ENCODE assay signal across 8 mouse cellular contexts in genomic region chr5:18359376-18360280, GRCm38 (mm10). TPM values are rescaled to one million over a fixed set of nuclear protein-coding genes. Genes with fewer than 3 reads are reported as not detected.
A peak's percentile ranks its signal among the peaks of the same experiment; 100 is the strongest.
DNase-seq lines count a peak whose midpoint lies in the region; ATAC-seq and TF ChIP-seq lines count a peak whose summit lies in the region.

No protein-coding gene starts in this region.

- H3K9me3 ChIP-seq in hindbrain, embryonic 16.5 days (ENCODE audit: control insufficient read depth, low read length) = no peaks in the 10 kb centered on the region
- no peaks in the 10 kb centered on the region for H3K9me3 ChIP-seq in midbrain, embryonic 13.5 days

- no peaks in the 10 kb centered on the region for H3K27me3 ChIP-seq in hindbrain, embryonic 16.5 days (replicated peaks; ENCODE audit: control insufficient read depth, insufficient read depth, low read length)
- peaks cover 5% of the 10 kb centered on the region; the same call in 1 of the 2 replicates for H3K27me3 ChIP-seq in midbrain, embryonic 13.5 days
- no peaks in the 10 kb centered on the region for H3K27me3 ChIP-seq in testis, adult 2 months (ENCODE audit: control insufficient read depth, insufficient read depth, low read length)

- H3K36me3 ChIP-seq in hindbrain, embryonic 16.5 days (ENCODE audit: control insufficient read depth, insufficient read depth, low read length) = no peaks in the 10 kb centered on the region
- H3K36me3 ChIP-seq in midbrain, embryonic 13.5 days = no peaks in the 10 kb centered on the region
- H3K36me3 ChIP-seq in testis, adult 2 months (ENCODE audit: control insufficient read depth, insufficient read depth, low read length) = no peaks in the 10 kb centered on the region

- no peak for TF ChIP-seq CTCF in gastrocnemius, adult 2 months (IDR thresholded peaks at IDR 0.05)
- TF ChIP-seq CTCF in testis, adult 2 months (IDR thresholded peaks at IDR 0.05; ENCODE audit: control insufficient read depth, insufficient read depth, insufficient replicate concordance, low read depth, low read length) = no peak

- H3K4me2 ChIP-seq in hindbrain, embryonic 16.5 days (ENCODE audit: low read length) = peak overlapping the region; percentile 75
- H3K4me2 ChIP-seq in midbrain, embryonic 13.5 days (replicated peaks) = peak overlapping the region; percentile 94

- WGBS in hindbrain, embryonic 16.5 days = under 1% methylated on average over 64 of the region's 76 CpGs
- under 1% methylated on average over 76 of the region's 76 CpGs for WGBS in midbrain, embryonic 13.5 days

- ATAC-seq in hindbrain, embryonic 16.5 days = peak; percentile 90
- peak; percentile 90 for ATAC-seq in midbrain, embryonic 13.5 days

- H3K4me3 ChIP-seq in gastrocnemius, adult 2 months = peak overlapping the region; percentile 87
- H3K4me3 ChIP-seq in hindbrain, embryonic 16.5 days (ENCODE audit: low read length) = peak overlapping the region; percentile 92
- peak overlapping the region; percentile 78 for H3K4me3 ChIP-seq in midbrain, embryonic 13.5 days (replicated peaks)
- H3K4me3 ChIP-seq in testis, adult 2 months (ENCODE audit: control insufficient read depth, low read depth, low read length) = peak overlapping the region; percentile 92

- H3K9ac ChIP-seq in hindbrain, embryonic 16.5 days (ENCODE audit: low read depth, low read length) = peak overlapping the region; percentile 98
- H3K9ac ChIP-seq in midbrain, embryonic 13.5 days (replicated peaks) = peak overlapping the region; percentile 88

- H3K27ac ChIP-seq in gastrocnemius, adult 2 months = peak overlapping the region; percentile 74
- peak overlapping the region; percentile 88 for H3K27ac ChIP-seq in hindbrain, embryonic 16.5 days (ENCODE audit: low read depth, low read length)
- peak overlapping the region; percentile 82 for H3K27ac ChIP-seq in midbrain, embryonic 13.5 days
- no peak overlapping the region for H3K27ac ChIP-seq in testis, adult 2 months (ENCODE audit: control insufficient read depth, insufficient read depth, low read depth, low read length)

- peaks cover 10% of the 10 kb centered on the region for H3K4me1 ChIP-seq in hindbrain, embryonic 16.5 days (ENCODE audit: control insufficient read depth, insufficient read depth, low read depth, low read length)
- peaks cover 12% of the 10 kb centered on the region for H3K4me1 ChIP-seq in midbrain, embryonic 13.5 days (replicated peaks)
- peaks cover 9% of the 10 kb centered on the region for H3K4me1 ChIP-seq in testis, adult 2 months (ENCODE audit: control insufficient read depth, insufficient read depth, low read length)

- DNase-seq in layer of hippocampus, adult 11-12 months (ENCODE audit: low spot score) = peak; percentile 37
- no peak for DNase-seq in layer of hippocampus, adult 9-10 months (ENCODE audit: low spot score)
- DNase-seq in cerebellum, postnatal 14 days = peak; percentile 52 to 78
- DNase-seq in gastrocnemius, adult 2 months = peak; percentile 44
- DNase-seq in left cerebral cortex, postnatal 25 days (ENCODE audit: low spot score in 2 of 2) = peak; percentile 53 to 71

- intact Hi-C loops in gastrocnemius, adult 2 months (cut with DNase I) = no loop called here
- intact Hi-C loops in left cerebral cortex, postnatal 25 days (cut with DNase I) = loop anchor here (1.0 to 10.0 kb wide), 5 partner anchors 67 to 335 kb away; no protein-coding TSS in a partner anchor

- TF ChIP-seq POLR2A in testis, adult 2 months (IDR thresholded peaks at IDR 0.05; ENCODE audit: control insufficient read depth, low read depth, low read length) = no peak

RNA-seq across cellular contexts. Expression of gene Gnai1, which starts 0.5 kb away (rescaled TPM):
- 1 to 10 TPM; 1.2 to 2.1 TPM for total RNA-seq in gastrocnemius, adult 2 months (2021)
- 88.6 and 89.5 TPM in 2 replicates for polyA plus RNA-seq in hindbrain, embryonic 16.5 days (2015; fragmentation: Nextera tagmentation; extraction: Ambion mirVana)
- 100 to 1,000 TPM; 163 to 184 TPM for total RNA-seq in left cerebral cortex, postnatal 25 days (2021)
- polyA plus RNA-seq in midbrain, embryonic 13.5 days (2015; fragmentation: Nextera tagmentation; extraction: Ambion mirVana) = 41.2 TPM in 2 replicates
- 1.9 and 2.5 TPM in 2 replicates for polyA plus RNA-seq in testis, adult 2 months (2012; rRNA removed)

Comparison
In these comparisons a context has a peak if more than half of its experiments do, and no peak if none do; other contexts are left out.
1. RNA of gene Gnai1, which starts 0.5 kb away (polyA plus RNA-seq): 88.6 to 89.5 TPM in hindbrain, embryonic 16.5 days and 41.2 TPM in midbrain, embryonic 13.5 days; 1.9 to 2.5 TPM in testis, adult 2 months; every median in the first group is over 10 times any median in the second.
2. Peak in every context shown above with its lines, with median percentiles within 50 percentile points of each other: H3K4me3 ChIP-seq.